Mouse (Mus musculus) liver, embryonic 15.5 days (tissue): Measurements from ENCODE around the gene Usp49. TPM values are rescaled to one million over a fixed set of nuclear protein-coding genes. Genes with fewer than 3 reads are reported as not detected.
"Not testable (repeated sequence)": the region's sequence is repeated elsewhere in the genome, so short reads cannot be mapped to it uniquely, and the experiment has no call there.

ENCODE experiments used
- ATAC-seq: fragments of 200-750 bp; cut with Nextera tagmentation; 2 replicates; pipeline ENCODE4 v1.8.0; 2017; ENCODE audit warnings: moderate number of reproducible peaks, mild to moderate bottlenecking, moderate library complexity; ENCODE audit not compliant: insufficient read depth
- H3K27ac ChIP-seq: fragments of 300-500 bp; sonication (generic); replicated peaks from 2 replicates; pipeline ENCODE4 v1.5.1; 2015; ENCODE audit warnings: mild to moderate bottlenecking, inconsistent platforms
- H3K27me3 ChIP-seq: fragments of 300-500 bp; sonication (generic); 2 replicates; pipeline ENCODE4 v1.6.1; 2015; ENCODE audit warnings: mild to moderate bottlenecking, inconsistent platforms
- H3K36me3 ChIP-seq: fragments of 300-500 bp; sonication (generic); replicated peaks from 2 replicates; pipeline ENCODE4 v1.6.1; 2015; ENCODE audit warnings: moderate library complexity, mild to moderate bottlenecking, inconsistent platforms
- H3K4me1 ChIP-seq: fragments of 300-500 bp; sonication (generic); replicated peaks from 2 replicates; pipeline ENCODE4 v1.6.1; 2015; ENCODE audit warnings: inconsistent platforms
- H3K4me2 ChIP-seq: fragments of 300-500 bp; sonication (generic); 2 replicates; pipeline ENCODE4 v1.6.1; 2015; ENCODE audit warnings: moderate library complexity, mild to moderate bottlenecking, inconsistent platforms
- H3K4me3 ChIP-seq: fragments of 300-500 bp; sonication (generic); replicated peaks from 2 replicates; pipeline ENCODE4 v1.5.1; 2015; ENCODE audit warnings: mild to moderate bottlenecking, inconsistent platforms
- H3K9ac ChIP-seq: fragments of 300-500 bp; sonication (generic); 2 replicates; pipeline ENCODE4 v1.6.1; 2015; ENCODE audit warnings: moderate library complexity, mild to moderate bottlenecking, inconsistent platforms
- H3K9me3 ChIP-seq: fragments of 300-500 bp; sonication (generic); replicated peaks from 2 replicates; pipeline ENCODE4 v1.6.1; 2016; ENCODE audit warnings: inconsistent platforms
- WGBS: fragments of 180-500 bp; shearing (Covaris S2); methylation state at CpG from one replicate; pipeline ENCODE4 v1.1.7; 2015; ENCODE audit warnings: mixed read lengths; ENCODE audit not compliant: insufficient replicate concordance; 5-methylcytosine and 5-hydroxymethylcytosine counted together
- polyA plus RNA-seq: library from polyadenylated mRNA; unstranded; fragments of >200 nt; fragmentation: Nextera tagmentation; extraction: Ambion mirVana; gene quantifications from 2 replicates; pipeline ENCODE4 v1.2.1, GENCODE M21; 2015

The Usp49 gene
- polyA plus RNA-seq, 1 experiment from 2014 or later: 3.7 TPM

- peak within 1 kb of the TSS; percentile 90 for H3K27ac ChIP-seq
- H3K4me2 ChIP-seq: peak within 1 kb of the TSS; percentile 90
- whole genome bisulfite sequencing: under 1% methylated on average over 59 of the region's 59 CpGs
- ATAC-seq: peak; percentile 89
- H3K9ac ChIP-seq: peak within 1 kb of the TSS; percentile 78
- no peaks in the 10 kb centered on the region for H3K27me3 ChIP-seq
- peaks cover 61% of the 10 kb centered on the region for H3K36me3 ChIP-seq
- H3K9me3 ChIP-seq: no peaks in the 10 kb centered on the region
- H3K4me1 ChIP-seq: peaks cover 76% of the 10 kb centered on the region
- H3K4me3 ChIP-seq: peak within 1 kb of the TSS; percentile 92
Observed at GRCm38 (mm10) chr17:47610849-47611660, 19.4 kb upstream of the Usp49 start, which contains the start of the genes Bysl, Med20 and Gm20517. TSS of gene Bysl (minus strand) at chr17:47611492. TSS of gene Med20 (plus strand) at chr17:47611582. TSS of gene Gm20517 (plus strand) at chr17:47611589.

DNA sequence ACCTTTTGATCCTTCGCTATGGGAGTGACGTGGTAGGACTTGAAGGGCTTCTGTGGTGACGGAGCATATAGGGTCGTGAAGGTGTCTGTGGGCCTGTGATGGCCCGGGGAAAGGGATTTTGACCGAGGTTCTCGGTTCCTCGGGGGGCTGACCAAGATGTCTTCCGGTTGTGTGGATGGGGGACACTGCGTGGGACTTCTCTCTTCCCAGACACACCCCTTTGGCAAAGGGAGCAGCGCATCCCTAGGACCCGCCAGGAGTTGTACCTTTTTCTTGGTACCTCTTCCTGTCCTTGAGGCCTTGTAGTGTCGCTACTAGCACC is 18.9 kb upstream of the Usp49 start:
- ATAC-seq: no peak; the same call in 1 of the 2 replicates
- Histone ChIP-seq H3K27ac (peak overlapping the region; percentile 90), H3K9ac (peak overlapping the region; percentile 78), H3K36me3 (peaks cover 61% of the 10 kb centered on the region), H3K27me3 (no peaks in the 10 kb centered on the region), H3K4me3 (peak overlapping the region; percentile 92), H3K4me1 (peaks cover 82% of the 10 kb centered on the region), H3K4me2 (peak overlapping the region; percentile 90), H3K9me3 (no peaks in the 10 kb centered on the region)
- WGBS: 0% methylated on average over 13 of the region's 13 CpGs

GRCm38 (mm10) chr17:47614018-47614417 is 16.5 kb upstream of the Usp49 start:
- WGBS: 87% methylated on average over 1 of the region's 1 CpGs
- ATAC-seq: no peak
- Histone ChIP-seq H3K9ac (no peak overlapping the region), H3K27ac (0 out of 2 replicates have a peak overlapping the region, but pooled peaks have one; percentile 33), H3K27me3 (no peaks in the 10 kb centered on the region), H3K9me3 (no peaks in the 10 kb centered on the region), H3K4me2 (no peak overlapping the region), H3K36me3 (peaks cover 54% of the 10 kb centered on the region), H3K4me3 (no peak overlapping the region; the same call in 1 of the 2 replicates), H3K4me1 (peaks cover 89% of the 10 kb centered on the region)

DNA sequence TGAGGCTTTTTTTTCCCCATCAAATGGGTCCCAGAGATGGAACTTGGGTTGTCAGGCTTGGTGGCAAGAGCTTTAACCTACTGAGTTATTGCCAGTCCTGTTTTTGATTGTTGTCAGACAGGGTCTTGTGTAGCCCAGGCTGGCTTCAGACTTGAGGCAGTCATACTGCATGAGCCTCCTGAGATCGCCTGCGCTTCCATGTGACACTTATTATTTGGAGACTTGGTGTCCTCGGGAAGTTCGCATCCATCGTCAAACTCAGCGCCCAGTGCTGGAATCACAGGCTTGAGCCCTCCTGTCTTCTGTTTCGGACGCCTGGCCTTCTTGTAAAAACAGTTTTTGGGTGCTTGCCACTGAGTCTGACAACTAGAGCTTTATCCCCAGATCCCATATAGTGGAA is 14.4 kb upstream of the Usp49 start:
- Histone ChIP-seq H3K9ac (no peak overlapping the region), H3K27ac (peak overlapping the region; percentile 95), H3K27me3 (no peaks in the 10 kb centered on the region), H3K9me3 (no peaks in the 10 kb centered on the region), H3K4me2 (peak overlapping the region; percentile 56; the same call in 1 of the 2 replicates), H3K4me1 (peaks cover 80% of the 10 kb centered on the region), H3K36me3 (peaks cover 73% of the 10 kb centered on the region), H3K4me3 (no peak overlapping the region)
- 92% methylated on average over 8 of the region's 8 CpGs for WGBS
- no peak for ATAC-seq

DNA sequence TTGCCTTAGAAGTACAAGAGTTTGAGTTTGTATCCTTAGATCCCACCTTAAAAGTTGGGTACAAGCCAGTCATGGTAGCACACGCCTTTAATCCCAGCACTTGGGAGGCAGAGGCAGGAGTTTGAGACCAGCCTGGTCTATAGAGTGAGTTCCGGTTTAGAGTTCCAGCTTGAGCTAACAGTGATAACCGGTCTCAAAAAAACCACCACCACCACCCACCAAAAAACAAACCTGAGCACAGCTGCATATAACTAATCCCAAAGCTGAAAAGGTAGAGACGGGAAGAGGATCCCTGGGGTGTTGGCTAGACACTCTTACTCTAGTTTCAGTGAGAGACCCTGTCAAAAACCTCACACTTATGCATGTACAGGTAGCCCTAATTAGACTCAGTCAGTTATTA is 13.8 kb upstream of the Usp49 start:
- Histone ChIP-seq H3K4me1 (peaks cover 80% of the 10 kb centered on the region), H3K4me2 (peak overlapping the region; percentile 56), H3K27me3 (no peaks in the 10 kb centered on the region), H3K27ac (peak overlapping the region; percentile 95), H3K4me3 (no peak overlapping the region), H3K9ac (peak overlapping the region; percentile 16; the same call in 1 of the 2 replicates), H3K9me3 (no peaks in the 10 kb centered on the region), H3K36me3 (peaks cover 78% of the 10 kb centered on the region)
- WGBS: 62% methylated on average over 4 of the region's 4 CpGs
- no peak for ATAC-seq

- Histone ChIP-seq H3K27me3 (no peaks in the 10 kb centered on the region), H3K27ac (peak overlapping the region; percentile 95), H3K36me3 (peaks cover 89% of the 10 kb centered on the region), H3K4me2 (peak overlapping the region; percentile 56), H3K4me3 (0 out of 2 replicates have a peak overlapping the region, but pooled peaks have one; percentile 2), H3K9ac (peak overlapping the region; percentile 31; the same call in 1 of the 2 replicates), H3K4me1 (peaks cover 70% of the 10 kb centered on the region), H3K9me3 (no peaks in the 10 kb centered on the region)
- peak; percentile 99 for ATAC-seq
- WGBS: 33% methylated on average over 9 of the region's 9 CpGs
Observed at GRCm38 (mm10) chr17:47617605-47618307, 12.7 kb upstream of the Usp49 start.

GRCm38 (mm10) chr17:47618556-47619311 is 11.8 kb upstream of the Usp49 start:
- H3K4me2 ChIP-seq: no peak overlapping the region
- H3K27me3 ChIP-seq: no peaks in the 10 kb centered on the region
- peaks cover 89% of the 10 kb centered on the region for H3K36me3 ChIP-seq
- no peak overlapping the region for H3K9ac ChIP-seq
- H3K27ac ChIP-seq: peak overlapping the region; percentile 95
- WGBS: 85% methylated on average over 13 of the region's 13 CpGs
- H3K4me1 ChIP-seq: peaks cover 60% of the 10 kb centered on the region
- H3K4me3 ChIP-seq: no peak overlapping the region
- no peaks in the 10 kb centered on the region for H3K9me3 ChIP-seq
- ATAC-seq: no peak

DNA sequence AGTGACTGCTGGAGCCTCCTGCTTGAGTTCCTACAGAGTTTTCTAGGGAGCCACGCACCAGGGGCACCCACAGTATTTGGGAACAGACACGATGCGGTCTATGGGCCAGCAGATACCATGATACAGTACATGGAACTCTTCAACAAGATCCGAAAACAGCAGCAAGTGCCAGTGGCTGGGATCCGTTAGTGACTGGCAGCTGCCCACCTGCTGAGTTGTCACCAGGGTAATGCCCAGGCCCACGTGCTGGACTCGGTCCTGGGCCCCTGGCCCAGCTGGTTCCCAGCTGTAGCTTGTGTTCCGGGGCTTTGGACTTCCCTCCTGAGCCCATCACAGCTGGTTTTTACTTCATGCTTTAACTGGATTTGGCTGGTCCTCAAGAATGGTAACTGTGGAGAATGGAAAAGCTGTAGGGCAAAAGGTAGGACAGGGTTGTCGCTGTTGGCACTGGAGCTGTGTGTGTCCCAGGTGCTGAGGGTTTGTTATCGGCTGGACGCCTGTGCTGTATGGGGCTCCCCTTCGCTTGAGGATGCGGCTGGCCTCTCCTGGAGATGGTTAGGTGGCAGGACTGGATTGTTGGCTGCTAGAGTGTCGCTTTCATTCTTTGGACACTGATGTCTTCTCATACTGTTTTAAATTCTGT is 7.5 kb upstream of the Usp49 start:
- H3K4me1 ChIP-seq: peaks cover 28% of the 10 kb centered on the region
- 88% methylated on average over 14 of the region's 14 CpGs for WGBS
- H3K9ac ChIP-seq: no peak overlapping the region
- no peaks in the 10 kb centered on the region for H3K9me3 ChIP-seq
- H3K27ac ChIP-seq: no peak overlapping the region
- H3K4me2 ChIP-seq: no peak overlapping the region
- peaks cover 95% of the 10 kb centered on the region for H3K36me3 ChIP-seq
- ATAC-seq: no peak
- no peaks in the 10 kb centered on the region for H3K27me3 ChIP-seq
- no peak overlapping the region for H3K4me3 ChIP-seq

GRCm38 (mm10) chr17:47624572-47624971 is 5.9 kb upstream of the Usp49 start:
- not testable (repeated sequence) for ATAC-seq
- H3K36me3 ChIP-seq: peaks cover 82% of the 10 kb centered on the region

GRCm38 (mm10) chr17:47625088-47625487 is 5.4 kb upstream of the Usp49 start:
- 94% methylated on average over 2 of the region's 2 CpGs for WGBS
- H3K4me2 ChIP-seq: no peak overlapping the region
- H3K4me1 ChIP-seq: peaks cover 21% of the 10 kb centered on the region
- H3K27ac ChIP-seq: no peak overlapping the region
- no peak for ATAC-seq
- H3K9ac ChIP-seq: no peak overlapping the region
- no peaks in the 10 kb centered on the region for H3K27me3 ChIP-seq
- H3K36me3 ChIP-seq: peaks cover 77% of the 10 kb centered on the region
- H3K9me3 ChIP-seq: no peaks in the 10 kb centered on the region
- no peak overlapping the region for H3K4me3 ChIP-seq

More at GRCm38 (mm10) chr17:47624572-47624971, 5.9 kb upstream of the Usp49 start:
- H3K9ac ChIP-seq, H3K4me2 ChIP-seq, H3K27me3 ChIP-seq, H3K27ac ChIP-seq, H3K9me3 ChIP-seq, H3K4me3 ChIP-seq: not testable (repeated sequence)
- H3K4me1 ChIP-seq: peaks cover 22% of the 10 kb centered on the region
- 93% methylated on average over 5 of the region's 5 CpGs for WGBS
